Mouse (Mus musculus) bone marrow, adult 2 months (tissue): ENCODE measurements at regions not wholly inside any gene's neighbourhood (a gene's known extent, or its start where the extent isn't known, plus 50 kb on each side); places are given as distances from the start of the nearest gene placed in this dataset.

Experiments
- CTCF ChIP-seq: fragments of 200-500 bp; IDR thresholded peaks from 2 replicates; pipeline ENCODE4 v1.5.1; 2011; ENCODE audit warnings: low read length, control low read depth; ENCODE audit not compliant: control insufficient read depth, insufficient read depth
- POLR2A ChIP-seq: fragments of 200-500 bp; IDR thresholded peaks from 2 replicates; pipeline ENCODE4 v1.6.1; 2011; ENCODE audit warnings: low read depth, mild to moderate bottlenecking, control low read depth, low read length, borderline replicate concordance; ENCODE audit not compliant: control insufficient read depth

DNA sequence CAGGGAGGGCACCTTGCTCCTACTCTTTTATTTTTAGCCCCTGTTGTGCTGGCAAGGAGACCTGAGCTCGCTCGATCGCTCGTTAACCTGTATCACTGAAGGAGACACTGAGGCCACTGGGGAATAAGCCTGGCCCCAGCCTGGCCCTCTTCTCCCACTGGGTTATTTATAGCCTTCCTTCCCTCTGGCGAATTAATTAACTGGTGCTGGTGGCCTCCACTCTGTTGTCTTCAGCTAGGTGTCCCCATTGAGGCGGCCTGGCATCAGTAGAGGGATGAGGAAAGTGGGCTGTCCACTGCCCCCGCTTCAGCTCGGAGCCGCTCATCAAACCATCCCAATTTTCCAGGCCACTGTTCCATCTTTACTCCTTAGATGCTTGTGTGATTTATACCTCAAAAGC is 152.1 kb upstream of the Tle3 start:
- TF ChIP-seq POLR2A (no peak), CTCF (no peak)
